ENCODE assay signal across 8 mouse cellular contexts in the genomic region with DNA sequence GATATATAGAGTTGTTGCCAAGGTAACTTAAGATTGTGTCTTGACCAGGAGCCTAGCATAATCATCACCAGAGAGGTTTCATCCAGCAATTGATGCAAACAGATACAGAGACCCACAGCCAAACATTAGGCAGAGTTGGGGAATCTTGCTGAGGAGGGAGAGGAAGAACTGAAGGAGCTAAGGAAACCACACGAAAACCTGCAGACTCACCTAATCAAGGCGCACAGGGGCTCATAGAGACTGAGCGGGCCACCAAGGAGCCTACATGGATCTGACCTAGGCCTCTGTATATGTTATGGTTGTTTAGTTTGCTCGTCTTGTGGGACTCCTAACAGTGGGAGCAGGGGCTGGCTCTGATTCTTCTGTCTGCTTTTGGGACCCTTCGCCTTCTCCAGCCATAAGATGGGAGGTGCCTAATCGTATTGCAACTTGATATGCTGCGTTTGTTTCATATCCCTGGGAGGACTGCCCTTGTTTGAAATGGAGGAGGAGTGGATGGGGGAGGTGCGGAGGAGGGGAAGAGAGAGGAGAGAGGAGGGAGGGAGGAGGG. TPM values are rescaled to one million over a fixed set of nuclear protein-coding genes. Genes with fewer than 3 reads are reported as not detected.
DNase-seq lines count a peak whose midpoint lies in the region; ATAC-seq lines count a peak whose summit lies in the region.

No protein-coding gene starts in this region.

- peak overlapping the region; percentile 23; the same call in 1 of the 2 replicates for H3K4me2 ChIP-seq in heart, embryonic 11.5 days
- H3K4me2 ChIP-seq in embryonic facial prominence, embryonic 15.5 days (replicated peaks), result peak overlapping the region; percentile 33

- H3K9ac ChIP-seq in heart, embryonic 11.5 days (ENCODE audit: low read depth, low read length), result no peak overlapping the region
- H3K9ac ChIP-seq in embryonic facial prominence, embryonic 15.5 days, result no peak overlapping the region

- no peaks in the 10 kb centered on the region for H3K9me3 ChIP-seq in heart, embryonic 11.5 days (replicated peaks; ENCODE audit: control insufficient read depth, low read length)
- no peaks in the 10 kb centered on the region for H3K9me3 ChIP-seq in embryonic facial prominence, embryonic 15.5 days (replicated peaks)
- H3K9me3 ChIP-seq in limb, embryonic 10.5 days (replicated peaks), result no peaks in the 10 kb centered on the region

- 55% methylated on average over 7 of the region's 8 CpGs for WGBS in heart, embryonic 11.5 days (ENCODE audit: insufficient replicate concordance)
- WGBS in embryonic facial prominence, embryonic 15.5 days, result 25% methylated on average over 7 of the region's 8 CpGs
- WGBS in limb, embryonic 10.5 days, result 55% methylated on average over 7 of the region's 8 CpGs

- no peak overlapping the region for H3K27ac ChIP-seq in heart, embryonic 11.5 days (ENCODE audit: low read depth, low read length)
- peak overlapping the region; percentile 55; the same call in 1 of the 2 replicates for H3K27ac ChIP-seq in embryonic facial prominence, embryonic 15.5 days (replicated peaks)
- H3K27ac ChIP-seq in limb, embryonic 10.5 days, result peak overlapping the region; percentile 65

- intact Hi-C loops in heart, postnatal 14 days (cut with DNase I), result loop anchor here (10.0 kb wide), 1 partner anchor 1042 kb away; no protein-coding TSS in a partner anchor

- no peak for DNase-seq in heart, postnatal 14 days
- peak; percentile 4 for DNase-seq in ZHBTc4 (ENCODE audit: low read depth, low spot score)
- DNase-seq in limb, embryonic 10.5 days (ENCODE audit: low spot score), result peak; percentile 42
- no peak for DNase-seq in thymus, postnatal 4 days
- DNase-seq in adrenal gland, postnatal 25 days, result no peak
- DNase-seq in lung, postnatal 14 days, result no peak

- no peak for ATAC-seq in heart, embryonic 11.5 days (replicated peaks; ENCODE audit: insufficient number of reproducible peaks, low FRiP score, low TSS enrichment)
- ATAC-seq in embryonic facial prominence, embryonic 15.5 days (ENCODE audit: insufficient number of reproducible peaks, low FRiP score, low TSS enrichment, low read depth), result peak; percentile 63; the same call in 1 of the 2 replicates

- H3K36me3 ChIP-seq in heart, embryonic 11.5 days (ENCODE audit: control insufficient read depth, insufficient read depth, low read length), result no peaks in the 10 kb centered on the region
- H3K36me3 ChIP-seq in embryonic facial prominence, embryonic 15.5 days, result no peaks in the 10 kb centered on the region
- H3K36me3 ChIP-seq in limb, embryonic 10.5 days, result no peaks in the 10 kb centered on the region

- H3K4me3 ChIP-seq in heart, embryonic 11.5 days (ENCODE audit: low read depth, low read length), result no peak overlapping the region
- H3K4me3 ChIP-seq in embryonic facial prominence, embryonic 15.5 days (replicated peaks), result peak overlapping the region; percentile 12; the same call in 1 of the 2 replicates
- H3K4me3 ChIP-seq in limb, embryonic 10.5 days, result peak overlapping the region; percentile 16; the same call in 1 of the 2 replicates

- no peaks in the 10 kb centered on the region for H3K27me3 ChIP-seq in heart, embryonic 11.5 days (ENCODE audit: control insufficient read depth, insufficient read depth, low read length)
- H3K27me3 ChIP-seq in embryonic facial prominence, embryonic 15.5 days, result no peaks in the 10 kb centered on the region
- H3K27me3 ChIP-seq in limb, embryonic 10.5 days (ENCODE audit: low read depth, poor library complexity, severe bottlenecking), result no peaks in the 10 kb centered on the region

- H3K4me1 ChIP-seq in heart, embryonic 11.5 days (ENCODE audit: control insufficient read depth, insufficient read depth, low read length), result no peaks in the 10 kb centered on the region
- 0 out of 2 replicates have a peak, but pooled peaks cover 2% of the 10 kb centered on the region for H3K4me1 ChIP-seq in embryonic facial prominence, embryonic 15.5 days
- peaks cover 12% of the 10 kb centered on the region; the same call in 1 of the 2 replicates for H3K4me1 ChIP-seq in limb, embryonic 10.5 days

RNA-seq across cellular contexts. Expression of a gene that starts 24.5 kb away (rescaled TPM):
- 0.09 TPM in 1 of 2 replicates, not detected in the other for polyA plus RNA-seq in heart, embryonic 11.5 days (2014; fragmentation: Nextera tagmentation; extraction: Ambion mirVana)
- total RNA-seq in heart, postnatal 14 days (2021), result under 1 TPM; 0.49 to 0.50 TPM
- 0.14 and 0.28 TPM in 2 replicates for polyA plus RNA-seq in embryonic facial prominence, embryonic 15.5 days (2015; fragmentation: Nextera tagmentation; extraction: Ambion mirVana)
- 0.03 and 0.11 TPM in 2 replicates for polyA plus RNA-seq in limb, embryonic 10.5 days (2016; fragmentation: Nextera tagmentation; extraction: Ambion mirVana)
- total RNA-seq in adrenal gland, postnatal 25 days (2021), result 0.39 and 0.71 TPM in 2 replicates

Comparison
In these comparisons a context has a peak if more than half of its experiments do, and no peak if none do; other contexts are left out.
1. DNase-seq: peak in ZHBTc4 (single experiment) and limb, embryonic 10.5 days (single experiment); none in heart, postnatal 14 days (0 of 2), thymus, postnatal 4 days (single experiment), adrenal gland, postnatal 25 days (single experiment) and lung, postnatal 14 days (single experiment).